Mouse (Mus musculus): ENCODE data around the gene Pik3c2a. TPM values are rescaled to one million over a fixed set of nuclear protein-coding genes. Genes with fewer than 3 reads are reported as not detected.
"Not testable (repeated sequence)": the region's sequence is repeated elsewhere in the genome, so short reads cannot be mapped to it uniquely, and the experiment has no call there.

Gene Pik3c2a
- polyA plus RNA-seq, 1 experiment from 2014 or later = 8.9 TPM

GRCm38 (mm10) chr7:116379181-116379580 is 64.1 kb downstream of the Pik3c2a start:
- H3K9ac ChIP-seq; H3K4me2 ChIP-seq; H3K27ac ChIP-seq; H3K9me3 ChIP-seq (replicated peaks); H3K27me3 ChIP-seq (replicated peaks); H3K4me1 ChIP-seq; H3K4me3 ChIP-seq; ATAC-seq: not testable (repeated sequence)
- 75% methylated on average over 6 of the region's 6 CpGs for WGBS (ENCODE audit: insufficient replicate concordance)
- H3K36me3 ChIP-seq = peaks cover 19% of the 10 kb centered on the region

- peaks cover 4% of the 10 kb centered on the region; the same call in 1 of the 2 replicates for H3K4me1 ChIP-seq
- H3K4me3 ChIP-seq = no peak overlapping the region
- no peak for ATAC-seq
- H3K9ac ChIP-seq = no peak overlapping the region
- no peaks in the 10 kb centered on the region for H3K27me3 ChIP-seq (replicated peaks)
- H3K36me3 ChIP-seq = peaks cover 15% of the 10 kb centered on the region
- no peaks in the 10 kb centered on the region for H3K9me3 ChIP-seq (replicated peaks)
- no peak overlapping the region for H3K4me2 ChIP-seq
- no peak overlapping the region for H3K27ac ChIP-seq
- 68% methylated on average over 1 of the region's 1 CpGs for WGBS (ENCODE audit: insufficient replicate concordance)
Measured at GRCm38 (mm10) chr7:116374284-116374683, 69.0 kb downstream of the Pik3c2a start.

DNA sequence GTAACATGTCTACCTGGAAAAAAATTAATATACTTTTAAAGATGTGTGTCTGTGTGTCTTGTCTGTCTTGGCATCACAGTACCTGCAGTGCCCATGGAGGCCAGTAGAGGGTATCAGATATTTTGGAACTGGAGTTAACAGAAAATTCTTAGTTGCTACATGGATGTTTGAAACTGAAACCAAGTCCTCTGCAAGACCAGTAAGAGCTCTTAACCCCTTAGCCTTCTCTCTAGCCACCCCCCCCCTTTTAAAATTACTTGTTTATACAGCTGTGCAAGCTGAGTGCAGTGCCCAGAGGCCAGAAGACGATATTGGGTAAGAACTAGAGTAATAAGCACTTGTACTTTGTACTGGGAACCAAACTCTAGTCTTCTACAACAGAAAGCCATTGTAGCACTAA is 107.0 kb downstream of the Pik3c2a start:
- ATAC-seq = no peak
- H3K27me3 ChIP-seq (replicated peaks) = no peaks in the 10 kb centered on the region
- no peaks in the 10 kb centered on the region for H3K9me3 ChIP-seq (replicated peaks)
- H3K4me3 ChIP-seq = no peak overlapping the region
- 71% methylated on average over 1 of the region's 1 CpGs for WGBS (ENCODE audit: insufficient replicate concordance)
- H3K4me2 ChIP-seq = peak overlapping the region; percentile 44
- peaks cover 41% of the 10 kb centered on the region for H3K36me3 ChIP-seq
- H3K27ac ChIP-seq = 0 out of 2 replicates have a peak overlapping the region, but pooled peaks have one; percentile 30
- H3K9ac ChIP-seq = 0 out of 2 replicates have a peak overlapping the region, but pooled peaks have one; percentile 42
- H3K4me1 ChIP-seq = peaks cover 38% of the 10 kb centered on the region

GRCm38 (mm10) chr7:116335133-116335532 is 108.1 kb downstream of the Pik3c2a start:
- Histone ChIP-seq H3K4me3 (peak overlapping the region; percentile 86), H3K36me3 (peaks cover 43% of the 10 kb centered on the region), H3K4me2 (peak overlapping the region; percentile 76), H3K27ac (peak overlapping the region; percentile 90), H3K27me3 (replicated peaks) (no peaks in the 10 kb centered on the region), H3K9me3 (replicated peaks) (no peaks in the 10 kb centered on the region), H3K9ac (peak overlapping the region; percentile 95), H3K4me1 (peaks cover 40% of the 10 kb centered on the region)
- WGBS (ENCODE audit: insufficient replicate concordance) = 61% methylated on average over 6 of the region's 6 CpGs
- no peak for ATAC-seq

GRCm38 (mm10) chr7:116334669-116335038 is 108.6 kb downstream of the Pik3c2a start:
- no peak for ATAC-seq
- Histone ChIP-seq H3K27me3 (replicated peaks) (no peaks in the 10 kb centered on the region), H3K4me1 (peaks cover 40% of the 10 kb centered on the region), H3K27ac (peak overlapping the region; percentile 90), H3K4me2 (peak overlapping the region; percentile 76), H3K4me3 (peak overlapping the region; percentile 86), H3K36me3 (peaks cover 43% of the 10 kb centered on the region), H3K9me3 (replicated peaks) (no peaks in the 10 kb centered on the region), H3K9ac (peak overlapping the region; percentile 95)
- WGBS (ENCODE audit: insufficient replicate concordance) = 6% methylated on average over 8 of the region's 8 CpGs

DNA sequence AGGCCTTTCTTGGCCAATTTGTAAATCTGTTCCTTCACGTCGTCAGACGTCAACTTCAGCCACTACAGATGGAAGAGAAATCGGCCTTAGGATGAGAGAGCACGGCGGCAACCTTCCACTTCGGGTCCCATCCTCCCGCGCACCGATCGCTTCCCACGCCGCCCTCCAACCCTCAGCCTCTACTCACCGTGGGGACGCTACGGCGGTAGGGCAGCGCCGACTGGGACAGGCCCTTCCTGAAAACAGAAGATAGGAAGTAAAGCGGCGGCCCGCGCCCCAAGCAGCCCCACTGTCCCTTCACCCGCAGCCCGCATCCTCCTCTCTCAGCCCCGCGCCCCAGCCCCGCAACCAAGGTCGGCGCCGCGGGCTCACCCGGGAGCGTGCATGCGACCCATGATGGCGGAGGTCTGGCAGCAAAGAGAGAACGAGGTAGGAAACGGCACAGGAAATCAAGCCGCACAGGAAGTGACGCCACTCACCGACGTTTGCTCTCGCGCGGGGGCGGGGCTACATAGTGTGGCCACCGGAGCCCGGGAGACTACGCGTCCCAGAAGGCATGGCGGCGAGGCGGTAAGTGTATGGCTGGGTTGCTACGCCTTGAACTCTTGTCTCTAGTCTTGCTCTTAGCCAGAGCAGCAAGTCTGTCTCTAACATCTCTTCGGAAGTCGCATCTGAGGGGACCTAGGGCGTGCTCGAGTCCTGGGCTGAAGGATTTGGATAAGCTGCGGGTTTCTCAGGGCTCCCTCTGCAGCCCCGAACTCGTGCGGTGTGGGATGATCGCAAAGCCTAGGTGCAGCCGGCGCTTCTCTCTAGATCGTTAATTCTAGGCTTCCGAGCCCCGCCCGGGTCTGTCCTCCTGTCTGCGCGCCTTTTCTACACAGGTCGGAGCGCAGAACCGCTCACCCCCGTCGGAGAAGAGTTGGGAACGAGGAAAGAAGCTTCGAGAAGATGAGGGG is 109.3 kb downstream of the Pik3c2a start, which contains the start of gene Rps13:
Gene Rps13, minus strand, starts transcription at position 483 of the 956 bp plus-strand sequence.
- peak within 1 kb of the TSS; percentile 86 for H3K4me3 ChIP-seq
- peak within 1 kb of the TSS; percentile 95 for H3K9ac ChIP-seq
- H3K36me3 ChIP-seq = peaks cover 41% of the 10 kb centered on the region
- peak within 1 kb of the TSS; percentile 76 for H3K4me2 ChIP-seq
- H3K27ac ChIP-seq = peak within 1 kb of the TSS; percentile 90
- peak; percentile 98 for ATAC-seq
- peaks cover 40% of the 10 kb centered on the region for H3K4me1 ChIP-seq
- H3K27me3 ChIP-seq (replicated peaks) = no peaks in the 10 kb centered on the region
- H3K9me3 ChIP-seq (replicated peaks) = no peaks in the 10 kb centered on the region
- WGBS (ENCODE audit: insufficient replicate concordance) = under 1% methylated on average over 78 of the region's 78 CpGs

DNA sequence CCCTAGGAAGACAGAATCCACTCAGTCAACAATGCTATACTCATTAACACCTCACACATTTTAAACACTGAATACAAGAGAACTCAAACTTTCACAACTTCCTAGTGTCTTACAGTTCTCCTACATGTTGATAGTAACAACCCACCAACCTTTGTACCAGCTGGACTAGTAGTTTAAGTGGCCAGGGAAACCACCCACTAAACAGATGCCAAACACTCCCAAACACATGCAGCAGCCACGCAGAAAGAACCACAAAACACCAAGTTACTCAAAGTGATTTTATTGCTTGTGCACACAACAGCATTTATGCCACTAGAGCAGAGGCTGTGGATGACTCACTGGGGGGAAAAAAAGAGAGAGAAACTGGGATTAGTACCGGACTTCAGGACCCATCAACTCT is 112.0 kb downstream of the Pik3c2a start:
- 76% methylated on average over 2 of the region's 2 CpGs for WGBS (ENCODE audit: insufficient replicate concordance)
- Histone ChIP-seq H3K9me3 (replicated peaks) (no peaks in the 10 kb centered on the region), H3K36me3 (peaks cover 41% of the 10 kb centered on the region), H3K9ac (no peak overlapping the region), H3K27ac (no peak overlapping the region), H3K27me3 (replicated peaks) (no peaks in the 10 kb centered on the region), H3K4me2 (peak overlapping the region; percentile 76), H3K4me3 (no peak overlapping the region), H3K4me1 (peaks cover 35% of the 10 kb centered on the region)
- ATAC-seq = no peak

GRCm38 (mm10) chr7:116329858-116330257 is 113.4 kb downstream of the Pik3c2a start:
- ATAC-seq = no peak
- no peak overlapping the region for H3K4me2 ChIP-seq
- no peak overlapping the region for H3K27ac ChIP-seq
- WGBS (ENCODE audit: insufficient replicate concordance) = 79% methylated on average over 4 of the region's 4 CpGs
- peaks cover 41% of the 10 kb centered on the region for H3K36me3 ChIP-seq
- H3K9me3 ChIP-seq (replicated peaks) = no peaks in the 10 kb centered on the region
- H3K4me1 ChIP-seq = peaks cover 24% of the 10 kb centered on the region
- no peak overlapping the region for H3K4me3 ChIP-seq
- no peak overlapping the region for H3K9ac ChIP-seq
- H3K27me3 ChIP-seq (replicated peaks) = no peaks in the 10 kb centered on the region

DNA sequence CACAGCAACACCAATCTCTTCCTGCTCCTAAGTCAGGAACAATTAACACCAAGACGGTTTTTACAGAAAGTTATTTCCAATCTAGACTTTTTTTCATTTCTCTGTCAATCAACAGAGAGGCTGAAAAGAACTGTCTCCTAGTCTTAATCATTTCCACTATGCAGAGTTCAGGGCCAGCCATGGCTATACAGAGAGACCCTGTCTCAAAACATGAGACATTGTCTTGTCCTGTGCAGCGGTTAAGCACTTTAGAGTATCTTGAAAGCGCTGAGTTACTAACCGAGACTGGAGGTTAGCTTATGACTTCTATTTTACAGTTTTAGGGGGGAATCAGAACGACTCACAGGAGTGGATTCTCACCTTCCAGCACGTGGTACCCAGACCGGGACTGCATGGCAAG is 114.5 kb downstream of the Pik3c2a start:
- Histone ChIP-seq H3K36me3 (peaks cover 41% of the 10 kb centered on the region), H3K4me1 (peaks cover 22% of the 10 kb centered on the region), H3K9me3 (replicated peaks) (no peaks in the 10 kb centered on the region), H3K4me2 (no peak overlapping the region), H3K27ac (no peak overlapping the region), H3K4me3 (no peak overlapping the region), H3K9ac (no peak overlapping the region), H3K27me3 (replicated peaks) (no peaks in the 10 kb centered on the region)
- 67% methylated on average over 7 of the region's 7 CpGs for WGBS (ENCODE audit: insufficient replicate concordance)
- no peak for ATAC-seq

DNA sequence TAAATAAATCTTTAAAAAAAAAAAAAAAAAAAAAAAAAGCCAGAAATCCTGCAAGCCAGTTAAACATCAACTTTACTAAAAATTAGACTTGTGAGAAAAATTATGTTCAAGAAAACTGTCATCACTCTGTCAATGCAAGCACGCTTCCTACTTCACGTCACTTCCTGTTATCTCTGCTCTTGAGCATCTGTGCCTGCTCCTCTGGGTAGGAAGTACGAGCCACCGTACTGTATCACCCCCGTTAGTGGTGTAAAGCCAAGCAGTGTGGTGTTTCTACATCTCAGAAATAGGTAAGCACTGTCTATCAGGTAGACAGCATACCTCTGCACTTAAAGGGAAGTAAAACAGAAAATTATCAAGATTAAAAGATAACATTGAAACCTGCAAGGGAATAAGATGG is 115.3 kb downstream of the Pik3c2a start:
- no peak overlapping the region for H3K27ac ChIP-seq
- peaks cover 23% of the 10 kb centered on the region for H3K4me1 ChIP-seq
- no peak overlapping the region for H3K4me3 ChIP-seq
- no peaks in the 10 kb centered on the region for H3K9me3 ChIP-seq (replicated peaks)
- H3K4me2 ChIP-seq = no peak overlapping the region
- ATAC-seq = no peak
- H3K27me3 ChIP-seq (replicated peaks) = no peaks in the 10 kb centered on the region
- no peak overlapping the region for H3K9ac ChIP-seq
- 60% methylated on average over 5 of the region's 5 CpGs for WGBS (ENCODE audit: insufficient replicate concordance)
- peaks cover 40% of the 10 kb centered on the region for H3K36me3 ChIP-seq

DNA sequence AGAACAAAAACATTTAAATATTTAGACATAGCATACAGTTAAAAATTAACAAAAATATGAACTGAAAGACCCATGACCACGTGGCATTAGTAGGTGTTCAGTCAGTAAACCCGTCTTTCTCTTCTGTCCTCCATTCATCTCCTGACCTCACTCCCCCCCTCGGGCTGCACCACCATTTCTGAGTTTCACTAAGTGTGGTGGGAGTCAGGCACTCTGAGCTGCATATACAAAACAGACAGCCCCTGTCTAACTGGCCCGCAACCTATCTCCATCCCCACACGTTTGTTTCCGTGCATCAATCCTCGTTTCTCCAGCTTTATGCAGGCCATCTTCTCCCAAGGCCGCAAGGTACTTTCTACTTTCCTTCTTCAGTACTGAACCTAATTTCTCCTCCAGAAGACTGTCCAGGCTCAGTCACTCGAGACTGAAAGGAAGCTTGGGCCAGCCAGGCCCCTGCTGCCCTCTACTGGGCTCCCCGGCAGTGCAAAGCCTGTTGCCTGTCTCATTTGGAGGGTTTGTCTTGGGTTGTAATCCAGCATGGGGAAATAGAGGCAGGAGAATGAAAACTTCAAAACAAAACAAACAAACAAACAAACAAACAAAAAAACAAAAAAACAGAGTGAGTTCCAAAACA is 119.8 kb downstream of the Pik3c2a start:
- Histone ChIP-seq H3K36me3 (no peaks in the 10 kb centered on the region), H3K9ac (no peak overlapping the region), H3K27me3 (replicated peaks) (no peaks in the 10 kb centered on the region), H3K4me1 (0 out of 2 replicates have a peak, but pooled peaks cover 5% of the 10 kb centered on the region), H3K9me3 (replicated peaks) (no peaks in the 10 kb centered on the region), H3K4me2 (peak overlapping the region; percentile 28; the same call in 1 of the 2 replicates), H3K4me3 (no peak overlapping the region), H3K27ac (no peak overlapping the region)
- WGBS (ENCODE audit: insufficient replicate concordance) = 37% methylated on average over 10 of the region's 10 CpGs
- ATAC-seq = 0 out of 2 replicates have a peak, but pooled peaks have one; percentile 54

GRCm38 (mm10) chr7:116309456-116309855 is 133.8 kb downstream of the Pik3c2a start:
- ATAC-seq = no peak
- H3K9ac ChIP-seq = no peak overlapping the region
- H3K27ac ChIP-seq = no peak overlapping the region
- no peaks in the 10 kb centered on the region for H3K36me3 ChIP-seq
- H3K27me3 ChIP-seq (replicated peaks) = peaks cover 28% of the 10 kb centered on the region
- H3K9me3 ChIP-seq (replicated peaks) = no peaks in the 10 kb centered on the region
- peak overlapping the region; percentile 100 for H3K4me2 ChIP-seq
- peak overlapping the region; percentile 29; the same call in 1 of the 2 replicates for H3K4me3 ChIP-seq
- WGBS (ENCODE audit: insufficient replicate concordance) = 18% methylated on average over 9 of the region's 9 CpGs
- peaks cover 31% of the 10 kb centered on the region for H3K4me1 ChIP-seq

Data from liver, embryonic 12.5 days (tissue).